32 mouse cellular contexts compared by ENCODE assay signal in the genomic region with DNA sequence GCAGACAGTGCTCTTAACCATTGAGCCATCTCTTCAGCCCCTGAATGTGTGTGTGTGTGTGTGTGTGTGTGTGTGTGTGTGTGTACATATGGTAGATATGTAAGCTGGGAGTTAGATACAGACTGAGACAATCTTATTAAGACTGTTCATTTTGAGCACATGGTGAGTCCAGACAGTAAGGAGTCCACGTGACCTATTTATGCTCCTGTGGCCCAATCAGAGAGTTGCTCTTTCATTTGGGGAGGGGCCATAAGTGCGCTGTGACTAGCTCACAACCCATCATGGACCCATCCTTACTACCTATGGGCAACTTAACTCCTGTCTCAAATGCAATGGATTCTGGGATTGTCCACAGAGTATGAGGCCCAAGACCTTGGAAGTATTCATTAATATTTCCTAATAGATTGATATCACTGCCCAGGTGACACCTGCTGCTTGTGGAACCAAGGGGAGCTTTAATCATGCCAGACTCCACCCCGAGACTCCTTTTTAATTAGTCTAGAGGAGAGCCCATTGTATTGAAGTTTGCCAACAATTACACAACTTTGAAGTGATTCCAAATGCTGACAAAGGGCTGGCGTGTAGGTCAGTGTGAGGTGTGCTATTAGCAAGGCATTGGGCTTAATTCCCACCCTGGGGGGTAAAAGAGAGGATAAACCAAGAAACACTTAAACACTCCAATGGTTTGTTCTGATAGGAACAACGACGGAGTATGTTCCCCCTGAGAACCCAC. TPM values are rescaled to one million over a fixed set of nuclear protein-coding genes. Genes with fewer than 3 reads are reported as not detected.
A peak's percentile ranks its signal among the peaks of the same experiment; 100 is the strongest.
DNase-seq lines count a peak whose midpoint lies in the region; TF ChIP-seq lines count a peak whose summit lies in the region.
"Had no signal": no experiment of that assay in that cellular context is flagged by ENCODE, and none has a peak within 500 bp of the region (broad histone marks: within the 10 kb centered on the region; RNA-seq: fewer than 3 reads in every experiment).

No protein-coding gene starts in this region.

- no peak for TF ChIP-seq CTCF in C2C12 (IDR thresholded peaks at IDR 0.05; ENCODE audit: control insufficient read depth, insufficient read depth, insufficient read length)

- no peaks in the 10 kb centered on the region for H3K27me3 ChIP-seq in C2C12 (ENCODE audit: control insufficient read depth, insufficient read depth, insufficient read length)
- no peaks in the 10 kb centered on the region for H3K27me3 ChIP-seq in myocyte (ENCODE audit: control insufficient read depth, insufficient read depth, insufficient read length)
- H3K27me3 ChIP-seq: heart, embryonic 12.5 days; heart, embryonic 15.5 days had no signal

- DNase-seq in adrenal gland, adult 2 months, result peak; percentile 12
- DNase-seq in adrenal gland, postnatal 4 days (ENCODE audit: low spot score in 2 of 2), result no peak
- DNase-seq in R1 (ENCODE audit: low read depth, low spot score), result peak; percentile 46
- no peak for DNase-seq in heart, postnatal 36 days
- no peak for DNase-seq in right cerebral cortex, postnatal 4 days
- DNase-seq: adrenal gland, postnatal 14 days; cerebellum, adult 11-12 months; cerebellum, adult 8-10 months; cerebellum, postnatal 10 days; cerebellum, postnatal 36 days; forebrain, postnatal 0 days; gastrocnemius, adult 2 months; gastrocnemius, postnatal 14 days; heart, adult 18-20 months; heart, postnatal 14 days had no signal

- H3K4me3 ChIP-seq in C2C12 (ENCODE audit: insufficient read depth, poor library complexity, severe bottlenecking), result no peak overlapping the region
- no peak overlapping the region for H3K4me3 ChIP-seq in myocyte
- H3K4me3 ChIP-seq: gastrocnemius, adult 2 months; heart, embryonic 12.5 days; heart, embryonic 15.5 days; hindbrain, embryonic 12.5 days; hindbrain, embryonic 15.5 days had no signal

- intact Hi-C loops in heart, postnatal 36 days (cut with DNase I), result no loop called here

- H3K4me2 ChIP-seq in myocyte (ENCODE audit: low read depth), result no peak overlapping the region
- H3K4me2 ChIP-seq: heart, embryonic 12.5 days; heart, embryonic 15.5 days; hindbrain, embryonic 12.5 days; hindbrain, embryonic 15.5 days had no signal

- TF ChIP-seq POLR2A in myocyte (IDR thresholded peaks at IDR 0.05; ENCODE audit: insufficient read length, low read depth), result no peak

- H3ac ChIP-seq in C2C12 (ENCODE audit: control insufficient read depth, insufficient read length, low read depth), result no peak overlapping the region
- no peak overlapping the region for H3ac ChIP-seq in myocyte (ENCODE audit: control insufficient read depth, insufficient read length)

- H3K36me3 ChIP-seq in C2C12 (ENCODE audit: control insufficient read depth, insufficient read depth), result no peaks in the 10 kb centered on the region
- no peaks in the 10 kb centered on the region for H3K36me3 ChIP-seq in myocyte (ENCODE audit: control insufficient read depth, insufficient read depth)
- H3K36me3 ChIP-seq: heart, embryonic 12.5 days; heart, embryonic 15.5 days; hindbrain, embryonic 12.5 days; hindbrain, embryonic 15.5 days had no signal

- H3K79me3 ChIP-seq in C2C12 (ENCODE audit: low read depth), result no peaks in the 10 kb centered on the region

- H3K79me2 ChIP-seq in C2C12 (ENCODE audit: control insufficient read depth, insufficient read depth), result no peaks in the 10 kb centered on the region
- H3K79me2 ChIP-seq in myocyte (ENCODE audit: control insufficient read depth, insufficient read depth), result no peaks in the 10 kb centered on the region

TF ChIP-seq in C2C12, 6 proteins besides CTCF, POLR2A, EP300 and RAD21:
- TF ChIP-seq MYOG (IDR thresholded peaks at IDR 0.05; ENCODE audit: control insufficient read depth, extremely low read depth, insufficient read length) (no peak), MYOD1 (IDR thresholded peaks at IDR 0.05; ENCODE audit: control insufficient read depth, insufficient read length, low read depth) (no peak), USF1 (IDR thresholded peaks at IDR 0.05; ENCODE audit: low read depth) (peak; percentile 62)

TF ChIP-seq in myocyte, 11 proteins besides CTCF, POLR2A, EP300 and RAD21:
- peak; percentile 17 for TF ChIP-seq USF1 (IDR thresholded peaks at IDR 0.05; ENCODE audit: low read depth)
- no peak for TF ChIP-seq REST (IDR thresholded peaks at IDR 0.05; ENCODE audit: insufficient read depth, insufficient read length)

RNA-seq across cellular contexts. Expression of gene Sirt1, which starts 2.4 kb away (rescaled TPM):
- total RNA-seq in adrenal gland, adult 2 months (2021), result 10 to 100 TPM; 13.9 to 17.4 TPM
- polyA plus RNA-seq in adrenal gland, adult 2 months (2012; rRNA removed), result 1.2 and 1.4 TPM in 2 replicates
- 10 to 100 TPM; 20.4 to 23.6 TPM for total RNA-seq in adrenal gland, postnatal 4 days (2021)
- 4.2 TPM for polyA plus RNA-seq in C2C12 (2012; fragmentation: generic; extraction: Trizol)
- 2.4 TPM for polyA plus RNA-seq in myocyte (2012; fragmentation: generic; extraction: Trizol)
- 10 to 100 TPM; 11.8 to 12.7 TPM for total RNA-seq in heart, postnatal 36 days (2021)

RNA-seq across cellular contexts. Expression of gene Dnajc12, which starts 3.1 kb away (rescaled TPM):
- 10 to 100 TPM; 13.0 to 19.2 TPM for total RNA-seq in adrenal gland, adult 2 months (2021)
- 0.57 and 0.68 TPM in 2 replicates for polyA plus RNA-seq in adrenal gland, adult 2 months (2012; rRNA removed)
- total RNA-seq in adrenal gland, postnatal 4 days (2021), result 10 to 100 TPM; 24.9 to 29.0 TPM
- polyA plus RNA-seq in C2C12 (2012; fragmentation: generic; extraction: Trizol), result 2.8 TPM
- polyA plus RNA-seq in myocyte (2012; fragmentation: generic; extraction: Trizol), result 2.4 TPM
- total RNA-seq in heart, postnatal 36 days (2021), result 10 to 100 TPM in 1 of 2 experiments, 1 to 10 TPM in 1; 9.7 to 10.8 TPM

RNA-seq across cellular contexts. Expression of gene Gm7075, which starts 42.5 kb away (rescaled TPM):
- not detected for total RNA-seq in adrenal gland, adult 2 months (2021)
- not detected in 2 replicates for polyA plus RNA-seq in adrenal gland, adult 2 months (2012; rRNA removed)
- not detected for total RNA-seq in adrenal gland, postnatal 4 days (2021)
- polyA plus RNA-seq in C2C12 (2012; fragmentation: generic; extraction: Trizol) (not detected), myocyte (2012; fragmentation: generic; extraction: Trizol) (not detected)
- total RNA-seq in heart, postnatal 36 days (2021), result not detected
- total RNA-seq: adrenal gland, adult 18-20 months; adrenal gland, postnatal 14 days; forebrain, postnatal 0 days; gastrocnemius, adult 2 months; gastrocnemius, postnatal 14 days; gastrocnemius, postnatal 4 days; heart, adult 18-20 months; heart, postnatal 14 days; hematopoietic stem cell, adult 5-6 weeks had no signal
- polyA plus RNA-seq: brain, embryonic 14.5 days; cortical plate, adult 2 months; embryonic facial prominence, embryonic 11.5 days; embryonic facial prominence, embryonic 14.5 days; forebrain, embryonic 11.5 days; forebrain, embryonic 14.5 days; forebrain, postnatal 0 days; frontal cortex, adult 2 months; heart, embryonic 12.5 days; heart, embryonic 15.5 days; hindbrain, embryonic 12.5 days; hindbrain, embryonic 15.5 days; intestine, embryonic 14.5 days had no signal

RNA-seq across cellular contexts. Expression of gene Ctnna3, which starts 50.8 kb away (rescaled TPM):
- under 1 TPM; 0.37 to 0.83 TPM for total RNA-seq in adrenal gland, adult 2 months (2021)
- polyA plus RNA-seq in adrenal gland, adult 2 months (2012; rRNA removed), result 0.06 TPM in 1 of 2 replicates, not detected in the other
- total RNA-seq in adrenal gland, postnatal 4 days (2021), result 1 to 10 TPM; 4.0 to 4.4 TPM
- polyA plus RNA-seq in C2C12 (2012; fragmentation: generic; extraction: Trizol) (0.01 TPM), myocyte (2012; fragmentation: generic; extraction: Trizol) (0.17 TPM)
- 10 to 100 TPM; 52.9 to 58.5 TPM for total RNA-seq in heart, postnatal 36 days (2021)
- total RNA-seq: hematopoietic stem cell, adult 5-6 weeks had no signal
- polyA plus RNA-seq: forebrain, embryonic 11.5 days had no signal

Comparison
In these comparisons a context has a peak if more than half of its experiments do, and no peak if none do; other contexts are left out.
1. DNase-seq: peak in adrenal gland, adult 2 months (single experiment) and R1 (single experiment); none in adrenal gland, postnatal 4 days (0 of 2), heart, postnatal 36 days (0 of 2) and right cerebral cortex, postnatal 4 days (single experiment).